Mouse (Mus musculus) hindbrain, postnatal 0 days (tissue): ENCODE results near the gene Plekhf1. TPM values are rescaled to one million over a fixed set of nuclear protein-coding genes. Genes with fewer than 3 reads are reported as not detected.

ENCODE experiments used
- ATAC-seq: fragments of 200-750 bp; cut with Nextera tagmentation; 2 replicates; pipeline ENCODE4 v1.8.0; 2017; ENCODE audit warnings: mild to moderate bottlenecking, moderate TSS enrichment, moderate library complexity
- DNase-seq: peaks from one replicate; pipeline ENCODE4 v3.0.0-alpha.2; 2015; ENCODE audit warnings: low spot score
- H3K27ac ChIP-seq: fragments of 300-500 bp; sonication (generic); 2 replicates; pipeline ENCODE4 v1.5.1; 2014; ENCODE audit warnings: mild to moderate bottlenecking
- H3K27me3 ChIP-seq: fragments of 300-500 bp; sonication (generic); 2 replicates; pipeline ENCODE4 v1.6.1; 2014; ENCODE audit warnings: low read length, mixed read lengths; ENCODE audit not compliant: insufficient read depth
- H3K36me3 ChIP-seq: fragments of 300-500 bp; sonication (generic); 2 replicates; pipeline ENCODE4 v1.6.1; 2014; ENCODE audit warnings: low read length, mixed read lengths; ENCODE audit not compliant: insufficient read depth
- H3K4me1 ChIP-seq: fragments of 300-500 bp; sonication (generic); 2 replicates; pipeline ENCODE4 v1.6.1; 2014; ENCODE audit warnings: antibody characterized with exemption, low read length, mixed read lengths; ENCODE audit not compliant: insufficient read depth
- H3K4me2 ChIP-seq: fragments of 300-500 bp; sonication (generic); 2 replicates; pipeline ENCODE4 v1.6.1; 2014; ENCODE audit warnings: low read depth, mild to moderate bottlenecking, low read length, moderate library complexity, mixed read lengths
- H3K4me3 ChIP-seq: fragments of 300-500 bp; sonication (generic); 2 replicates; pipeline ENCODE4 v1.5.1; 2014; ENCODE audit warnings: low read length
- H3K9ac ChIP-seq: fragments of 300-500 bp; sonication (generic); replicated peaks from 2 replicates; pipeline ENCODE4 v1.6.1; 2014; ENCODE audit warnings: mild to moderate bottlenecking, low read length, moderate library complexity, mixed read lengths
- H3K9me3 ChIP-seq: fragments of 300-500 bp; sonication (generic); 2 replicates; pipeline ENCODE4 v1.6.1; 2016; ENCODE audit warnings: low read length, mixed read lengths
- CTCF ChIP-seq: IDR thresholded peaks from 2 replicates; pipeline ENCODE4 v1.5.1; 2016; ENCODE audit warnings: antibody characterized with exemption, control low read depth, low read depth
- WGBS: fragments of 180-500 bp; shearing (Covaris S2); extraction: QIAGEN DNeasy Blood & Tissue Kit; methylation state at CpG from one replicate; pipeline ENCODE4 v1.1.7; 2014; 5-methylcytosine and 5-hydroxymethylcytosine counted together
- polyA plus RNA-seq: library from polyadenylated mRNA; unstranded; fragments of >200 nt; fragmentation: Nextera tagmentation; extraction: Ambion mirVana; gene quantifications from 2 replicates; pipeline ENCODE4 v1.2.1, GENCODE M21; 2015
- total RNA-seq: library from RNA; depleted of rRNA; stranded (reverse); fragments of >200 nt; gene quantifications from 2 replicates; pipeline ENCODE4 v1.2.3, GENCODE M21; 2014; rRNA removed

The Plekhf1 gene
- 1.2 and 2.0 TPM in 2 replicates for total RNA-seq
- 0.84 and 0.97 TPM in 2 replicates for polyA plus RNA-seq

- no peaks in the 10 kb centered on the region for H3K27me3 ChIP-seq
Measured at GRCm38 (mm10) chr7:38227900-38228298, at the start of gene Plekhf1. Gene Plekhf1, minus strand, starts transcription at chr7:38228016.

GRCm38 (mm10) chr7:38272551-38272950 is 44.7 kb upstream of the Plekhf1 start:
- ATAC-seq = no peak
- Histone ChIP-seq H3K4me3 (no peak overlapping the region), H3K36me3 (0 out of 2 replicates have a peak, but pooled peaks cover 6% of the 10 kb centered on the region), H3K9ac (no peak overlapping the region), H3K4me1 (peaks cover 9% of the 10 kb centered on the region), H3K27ac (no peak overlapping the region), H3K9me3 (no peaks in the 10 kb centered on the region), H3K4me2 (no peak overlapping the region), H3K27me3 (no peaks in the 10 kb centered on the region)
- TF ChIP-seq CTCF = no peak
- no peak for DNase-seq

More at GRCm38 (mm10) chr7:38227900-38228298, at the start of gene Plekhf1:
- peak within 1 kb of the TSS; percentile 39 for H3K4me3 ChIP-seq
- H3K36me3 ChIP-seq = no peaks in the 10 kb centered on the region
- H3K4me2 ChIP-seq = peak within 1 kb of the TSS; percentile 80
- peak; percentile 94 for ATAC-seq
- no peak for TF ChIP-seq CTCF
- no peaks in the 10 kb centered on the region for H3K9me3 ChIP-seq
- peak within 1 kb of the TSS; percentile 2; the same call in 1 of the 2 replicates for H3K27ac ChIP-seq
- H3K4me1 ChIP-seq = no peaks in the 10 kb centered on the region
- WGBS = under 1% methylated on average over 36 of the region's 36 CpGs
- H3K9ac ChIP-seq = peak within 1 kb of the TSS; percentile 33
- DNase-seq = peak; percentile 88

- TF ChIP-seq CTCF = no peak
- H3K4me3 ChIP-seq = peak overlapping the region; percentile 86
- no peaks in the 10 kb centered on the region for H3K27me3 ChIP-seq
- peak; percentile 27 for ATAC-seq
- WGBS = 10% methylated on average over 4 of the region's 4 CpGs
- no peaks in the 10 kb centered on the region for H3K9me3 ChIP-seq
- peak overlapping the region; percentile 91 for H3K4me2 ChIP-seq
- peak overlapping the region; percentile 76 for H3K9ac ChIP-seq
- H3K4me1 ChIP-seq = peaks cover 9% of the 10 kb centered on the region
- H3K27ac ChIP-seq = no peak overlapping the region
- DNase-seq = no peak
- 0 out of 2 replicates have a peak, but pooled peaks cover 6% of the 10 kb centered on the region for H3K36me3 ChIP-seq
Measured at GRCm38 (mm10) chr7:38271859-38272258, 44.0 kb upstream of the Plekhf1 start.

GRCm38 (mm10) chr7:38271511-38271811 is 43.6 kb upstream of the Plekhf1 start:
- Histone ChIP-seq H3K4me1 (peaks cover 9% of the 10 kb centered on the region), H3K9me3 (no peaks in the 10 kb centered on the region), H3K36me3 (peaks cover 10% of the 10 kb centered on the region; the same call in 1 of the 2 replicates), H3K27ac (peak overlapping the region; percentile 71; the same call in 1 of the 2 replicates), H3K27me3 (no peaks in the 10 kb centered on the region), H3K4me2 (peak overlapping the region; percentile 91), H3K4me3 (peak overlapping the region; percentile 86), H3K9ac (peak overlapping the region; percentile 76)
- WGBS = 0% methylated on average over 11 of the region's 11 CpGs
- no peak for TF ChIP-seq CTCF
- no peak for DNase-seq
- ATAC-seq = no peak; the same call in 1 of the 2 replicates

GRCm38 (mm10) chr7:38270703-38271510 is 43.1 kb upstream of the Plekhf1 start, which contains the start of gene Pop4:
Gene Pop4, minus strand, starts transcription at chr7:38271423.
- Histone ChIP-seq H3K4me3 (peak within 1 kb of the TSS; percentile 86), H3K9ac (peak within 1 kb of the TSS; percentile 76), H3K4me1 (peaks cover 9% of the 10 kb centered on the region), H3K27me3 (no peaks in the 10 kb centered on the region), H3K36me3 (peaks cover 14% of the 10 kb centered on the region; the same call in 1 of the 2 replicates), H3K9me3 (no peaks in the 10 kb centered on the region), H3K4me2 (peak within 1 kb of the TSS; percentile 91), H3K27ac (peak within 1 kb of the TSS; percentile 71; the same call in 1 of the 2 replicates)
- peak; percentile 96 for DNase-seq
- ATAC-seq = peak; percentile 95
- TF ChIP-seq CTCF = peak; percentile 13; the same call in 1 of the 2 replicates
- WGBS = under 1% methylated on average over 38 of the region's 38 CpGs

- Histone ChIP-seq H3K4me3 (no peak overlapping the region), H3K4me2 (no peak overlapping the region), H3K9ac (no peak overlapping the region), H3K36me3 (peaks cover 52% of the 10 kb centered on the region), H3K27ac (no peak overlapping the region), H3K9me3 (no peaks in the 10 kb centered on the region), H3K27me3 (no peaks in the 10 kb centered on the region), H3K4me1 (peaks cover 9% of the 10 kb centered on the region)
- peak; percentile 78 for TF ChIP-seq CTCF
- DNase-seq (peak; percentile 63), ATAC-seq (peak; percentile 59)
- 87% methylated on average over 8 of the region's 8 CpGs for WGBS
Measured at GRCm38 (mm10) chr7:38267006-38267680, 39.3 kb upstream of the Plekhf1 start.
